Mouse (Mus musculus) MEL (cell line): ENCODE measurements around the gene Ggta1. TPM values are rescaled to one million over a fixed set of nuclear protein-coding genes. Genes with fewer than 3 reads are reported as not detected.

ENCODE experiments used
- DNase-seq: peaks from one replicate; pipeline ENCODE4 v3.0.0; 2011; ENCODE audit warnings: low read depth, low spot score
- H3K27ac ChIP-seq: 2 replicates; pipeline ENCODE4 v1.5.1; 2012; ENCODE audit warnings: low read depth, mild to moderate bottlenecking, control low read depth, low read length, moderate library complexity; ENCODE audit not compliant: control insufficient read depth
- H3K27me3 ChIP-seq, 2 experiments: fragments of 150-350 bp in 1 of 2; sonication (generic) in 1 of 2; 2 replicates each; pipeline ENCODE4 v1.6.1; 2012; ENCODE audit warnings: low read length in 2 of 2, mild to moderate bottlenecking in 2 of 2, improper control_type of control experiment in 1 of 2, moderate library complexity in 1 of 2; ENCODE audit not compliant: insufficient read depth in 2 of 2, control insufficient read depth in 1 of 2
- H3K36me3 ChIP-seq, 2 experiments: 2 replicates each; pipeline ENCODE4 v1.6.1; 2012 to 2014; ENCODE audit warnings: low read length in 2 of 2, improper control_type of control experiment in 1 of 2, inconsistent platforms in 1 of 2, mild to moderate bottlenecking in 1 of 2; ENCODE audit not compliant: insufficient read depth in 2 of 2, control insufficient read depth in 1 of 2
- H3K4me1 ChIP-seq, 2 experiments: fragments of 150-350 bp in 1 of 2; sonication (generic) in 1 of 2; 2 replicates each; pipeline ENCODE4 v1.6.1; 2012; ENCODE audit warnings: low read length in 2 of 2, improper control_type of control experiment in 1 of 2, mild to moderate bottlenecking in 1 of 2; ENCODE audit not compliant: insufficient read depth in 2 of 2, control insufficient read depth in 1 of 2
- H3K4me3 ChIP-seq, 2 experiments: fragments of 150-350 bp in 1 of 2; sonication (generic) in 1 of 2; 2 replicates each; pipeline ENCODE4 v1.5.1; 2012; ENCODE audit warnings: low read depth in 2 of 2, low read length in 2 of 2, mild to moderate bottlenecking in 2 of 2, moderate library complexity in 2 of 2, control low read depth in 1 of 2, improper control_type of control experiment in 1 of 2; ENCODE audit not compliant: control insufficient read depth in 1 of 2, insufficient read depth in 1 of 2
- H3K79me2 ChIP-seq: 2 replicates; pipeline ENCODE4 v1.6.1; 2012; ENCODE audit warnings: mild to moderate bottlenecking, low read length, moderate library complexity; ENCODE audit not compliant: control insufficient read depth, poor library complexity, insufficient read depth
- H3K9ac ChIP-seq: 2 replicates; pipeline ENCODE4 v1.6.1; 2012; ENCODE audit warnings: low read depth, mild to moderate bottlenecking, control low read depth, low read length, moderate library complexity; ENCODE audit not compliant: control insufficient read depth, poor library complexity, severe bottlenecking
- H3K9me3 ChIP-seq: fragments of 150-350 bp; sonication (generic); replicated peaks from 2 replicates; pipeline ENCODE4 v1.6.1; 2012; ENCODE audit warnings: mild to moderate bottlenecking, low read length, improper control_type of control experiment, moderate library complexity; ENCODE audit not compliant: insufficient read depth
- BHLHE40 ChIP-seq: IDR thresholded peaks from 2 replicates; pipeline ENCODE4 v1.6.1; 2012; ENCODE audit warnings: low read depth, mild to moderate bottlenecking, inconsistent platforms, low read length, improper control_type of control experiment, borderline replicate concordance
- CHD2 ChIP-seq: IDR thresholded peaks from 2 replicates; pipeline ENCODE4 v1.6.1; 2011; ENCODE audit warnings: low read length, improper control_type of control experiment
- ELF1 ChIP-seq: IDR thresholded peaks from 2 replicates; pipeline ENCODE4 v1.6.1; 2014; ENCODE audit warnings: low read depth, mild to moderate bottlenecking, inconsistent platforms, low read length, improper control_type of control experiment, moderate library complexity
- EP300 ChIP-seq, 2 experiments: IDR thresholded peaks; 2 replicates each; pipeline ENCODE4 v1.6.1; 2011; ENCODE audit warnings: improper control_type of control experiment in 2 of 2, low read length in 2 of 2, low read depth in 1 of 2, mild to moderate bottlenecking in 1 of 2
- ETS1 ChIP-seq: IDR thresholded peaks from 2 replicates; pipeline ENCODE4 v1.6.1; 2012; ENCODE audit warnings: low read depth, mild to moderate bottlenecking, inconsistent platforms, low read length, improper control_type of control experiment, moderate library complexity
- GATA1 ChIP-seq: IDR thresholded peaks from 2 replicates; pipeline ENCODE4 v1.6.1; 2011; ENCODE audit warnings: low read depth, low read length, improper control_type of control experiment
- HCFC1 ChIP-seq: IDR thresholded peaks from 2 replicates; pipeline ENCODE4 v1.6.1; 2012; ENCODE audit warnings: low read depth, mild to moderate bottlenecking, inconsistent platforms, low read length, improper control_type of control experiment, moderate library complexity
- KAT2A ChIP-seq: conservative IDR thresholded peaks from 2 replicates; pipeline ENCODE4 v1.6.1; 2012; ENCODE audit warnings: low read depth, low read length, improper control_type of control experiment, inconsistent platforms
- MAFK ChIP-seq: IDR thresholded peaks from 2 replicates; pipeline ENCODE4 v1.6.1; 2011; ENCODE audit warnings: low read depth, mild to moderate bottlenecking, low read length, improper control_type of control experiment, borderline replicate concordance
- MAZ ChIP-seq: IDR thresholded peaks from 2 replicates; pipeline ENCODE4 v1.6.1; 2012; ENCODE audit warnings: low read depth, mild to moderate bottlenecking, inconsistent platforms, low read length, improper control_type of control experiment
- MEF2A ChIP-seq: IDR thresholded peaks from 2 replicates; pipeline ENCODE4 v1.6.1; 2014; ENCODE audit warnings: low read depth, mild to moderate bottlenecking, inconsistent platforms, low read length, improper control_type of control experiment; ENCODE audit not compliant: poor library complexity, insufficient replicate concordance, severe bottlenecking; ENCODE audit errors: extremely low read depth
- MXI1 ChIP-seq: IDR thresholded peaks from 2 replicates; pipeline ENCODE4 v1.6.1; 2011; ENCODE audit warnings: mild to moderate bottlenecking, low read depth, low read length, improper control_type of control experiment
- MYB ChIP-seq: IDR thresholded peaks from 2 replicates; pipeline ENCODE4 v1.6.1; 2011; ENCODE audit warnings: mild to moderate bottlenecking, low read depth, low read length, improper control_type of control experiment
- MYC ChIP-seq: IDR thresholded peaks from 2 replicates; pipeline ENCODE4 v1.6.1; 2011; ENCODE audit warnings: low read depth, mild to moderate bottlenecking, low read length, improper control_type of control experiment, moderate library complexity
- NRF1 ChIP-seq: IDR thresholded peaks from 2 replicates; pipeline ENCODE4 v1.6.1; 2014; ENCODE audit warnings: low read depth, mild to moderate bottlenecking, inconsistent platforms, low read length, improper control_type of control experiment, moderate library complexity; ENCODE audit not compliant: poor library complexity, insufficient read depth, severe bottlenecking
- POLR2A ChIP-seq, 2 experiments: IDR thresholded peaks; 2 replicates each; pipeline ENCODE4 v1.6.1; 2011 to 2012; ENCODE audit warnings: low read length in 2 of 2, mild to moderate bottlenecking in 2 of 2, control low read depth in 1 of 2, improper control_type of control experiment in 1 of 2, low read depth in 1 of 2, moderate library complexity in 1 of 2; ENCODE audit not compliant: control insufficient read depth in 1 of 2, insufficient read depth in 1 of 2, poor library complexity in 1 of 2
- POLR2AphosphoS2 ChIP-seq: IDR thresholded peaks from 2 replicates; pipeline ENCODE4 v1.6.1; 2011; ENCODE audit warnings: low read length, improper control_type of control experiment
- RAD21 ChIP-seq: IDR thresholded peaks from 2 replicates; pipeline ENCODE4 v1.6.1; 2011; ENCODE audit warnings: mild to moderate bottlenecking, low read depth, low read length, improper control_type of control experiment
- SIN3A ChIP-seq: IDR thresholded peaks from 2 replicates; pipeline ENCODE4 v1.6.1; 2012; ENCODE audit warnings: low read length, improper control_type of control experiment, inconsistent platforms
- TBP ChIP-seq: IDR thresholded peaks from 2 replicates; pipeline ENCODE4 v1.8.0; 2011; ENCODE audit warnings: low read depth, low read length, improper control_type of control experiment
- TCF12 ChIP-seq: IDR thresholded peaks from 2 replicates; pipeline ENCODE4 v1.6.1; 2014; ENCODE audit warnings: low read depth, mild to moderate bottlenecking, inconsistent platforms, low read length, improper control_type of control experiment, moderate library complexity
- USF1 ChIP-seq: IDR thresholded peaks from 2 replicates; pipeline ENCODE4 v1.6.1; 2014; ENCODE audit warnings: low read depth, mild to moderate bottlenecking, inconsistent platforms, low read length, improper control_type of control experiment, moderate library complexity
- USF2 ChIP-seq, 2 experiments: IDR thresholded peaks; 2 replicates each; pipeline ENCODE4 v1.6.1; 2011 to 2012; ENCODE audit warnings: improper control_type of control experiment in 2 of 2, low read length in 2 of 2, borderline replicate concordance in 1 of 2, inconsistent platforms in 1 of 2, low read depth in 1 of 2, mild to moderate bottlenecking in 1 of 2; ENCODE audit not compliant: insufficient read depth in 1 of 2
- ZC3H11A ChIP-seq: IDR thresholded peaks from 2 replicates; pipeline ENCODE4 v1.6.1; 2012; ENCODE audit warnings: low read depth, mild to moderate bottlenecking, inconsistent platforms, low read length, improper control_type of control experiment
- ZNF384 ChIP-seq: IDR thresholded peaks from 2 replicates; pipeline ENCODE4 v1.6.1; 2012; ENCODE audit warnings: low read depth, mild to moderate bottlenecking, inconsistent platforms, low read length, improper control_type of control experiment
- polyA plus RNA-seq, 2 experiments: library from polyadenylated mRNA; stranded (reverse) in 1 of 2; unstranded in 1 of 2; fragments of >175 nt in 1 of 2; fragments of >200 nt in 1 of 2; gene quantifications; 2 replicates each; pipeline versions ENCODE4 v1.2.1 to v1.2.4; 2012; ENCODE audit warnings: low replicate concordance in 2 of 2, low read depth in 1 of 2; ENCODE audit not compliant: insufficient read length in 2 of 2, insufficient read depth in 1 of 2, missing spikeins in 1 of 2
- total RNA-seq: library from RNA; depleted of rRNA; stranded (reverse); fragments of 300-350 nt; gene quantifications from 2 replicates; pipeline ENCODE4 v1.2.3, GENCODE M21; 2012

The Ggta1 gene
- total and polyA plus RNA-seq, 3 experiments = 29.2 to 30.7 TPM; not detected in 1

- TF ChIP-seq HCFC1 (peak; percentile 56; the same call in 1 of the 2 replicates), MYC (peak; percentile 49; the same call in 1 of the 2 replicates), MYB (peak; percentile 48; the same call in 1 of the 2 replicates), KAT2A (no peak), GATA1 (peak; percentile 44), ETS1 (peak; percentile 42; the same call in 1 of the 2 replicates), RAD21 (no peak), TBP (peak; percentile 54; the same call in 1 of the 2 replicates), USF1 (no peak), ZNF384 (peak; percentile 89), CHD2 (no peak; the same call in 1 of the 2 replicates), USF2 (IDR thresholded peaks at IDR 0.05; ENCODE audit: borderline replicate concordance in 1 of 2, insufficient read depth in 1 of 2, low read depth in 1 of 2, low read length in 2 of 2) (no peak), BHLHE40 (peak; percentile 35; the same call in 1 of the 2 replicates), ZC3H11A (0 out of 2 replicates have a peak, but pooled peaks have one; percentile 14)
Observed at GRCm38 (mm10) chr2:35505519-35506286, 42.7 kb upstream of the Ggta1 start (continued).

- Histone ChIP-seq H3K4me1 (peaks cover 33 to 70% of the 10 kb centered on the region in 2 experiments), H3K27me3 (no peaks in the 10 kb centered on the region), H3K36me3 (peaks cover 0 to 57% of the 10 kb centered on the region in 2 experiments; a peak in 2 of 4 replicates), H3K4me3 (peak overlapping the region; percentile 4 to 29; a peak in 2 of 4 replicates)
- no peak for DNase-seq
- no peak for TF ChIP-seq KAT2A
- TF ChIP-seq TBP = no peak
- no peak; a peak in 1 of 4 replicates for TF ChIP-seq EP300 (IDR thresholded peaks at IDR 0.05; ENCODE audit: low read depth in 1 of 2, low read length in 2 of 2)
- 0 out of 2 replicates have a peak, but pooled peaks have one; percentile 10 for TF ChIP-seq SIN3A
- TF ChIP-seq MAZ = no peak
- 0 out of 2 replicates have a peak, but pooled peaks have one; percentile 0 for TF ChIP-seq ELF1
- TF ChIP-seq POLR2AphosphoS2 = no peak
- no peak for TF ChIP-seq USF2 (IDR thresholded peaks at IDR 0.05; ENCODE audit: borderline replicate concordance in 1 of 2, insufficient read depth in 1 of 2, low read depth in 1 of 2, low read length in 2 of 2)
- TF ChIP-seq MAFK = no peak
- TF ChIP-seq CHD2 = no peak
- TF ChIP-seq NRF1 = no peak
- no peak; a peak in 1 of 4 replicates for TF ChIP-seq POLR2A (IDR thresholded peaks at IDR 0.05; ENCODE audit: control insufficient read depth in 1 of 2, insufficient read depth in 1 of 2, low read depth in 1 of 2, low read length in 2 of 2, poor library complexity in 1 of 2)
- no peak for TF ChIP-seq MEF2A
- no peak for TF ChIP-seq BHLHE40
- TF ChIP-seq TCF12 = 0 out of 2 replicates have a peak, but pooled peaks have one; percentile 4
- no peak for TF ChIP-seq MXI1
- no peak for TF ChIP-seq MYC
- TF ChIP-seq, all 39 proteins: peak for 3
- peak overlapping the region; percentile 98 for H3K27ac ChIP-seq
- H3K9ac ChIP-seq = peak overlapping the region; percentile 55
- H3K9me3 ChIP-seq = no peaks in the 10 kb centered on the region
- no peaks in the 10 kb centered on the region; the same call in 1 of the 2 replicates for H3K79me2 ChIP-seq
Observed at GRCm38 (mm10) chr2:35504417-35504776, 41.4 kb upstream of the Ggta1 start.
